Mouse (Mus musculus): ENCODE results near the gene Diras1.

The Diras1 gene

GRCm38 (mm10) chr10:80999362-81000196 is 25.9 kb downstream of the Diras1 start:
- in situ Hi-C loops (cut with MboI; ENCODE audit: low sequenced_read_pairs) = loop anchor here (5.0 kb wide), 1 partner anchor 72 kb away; no protein-coding TSS in a partner anchor

GRCm38 (mm10) chr10:80998778-80999177 is 26.7 kb downstream of the Diras1 start:
- in situ Hi-C loops (cut with MboI; ENCODE audit: low sequenced_read_pairs) = loop anchor here (5.0 kb wide), 1 partner anchor 71 kb away; no protein-coding TSS in a partner anchor

- in situ Hi-C loops (cut with MboI; ENCODE audit: low sequenced_read_pairs) = loop anchor here (5.0 kb wide), 1 partner anchor 71 kb away; no protein-coding TSS in a partner anchor
Measured at GRCm38 (mm10) chr10:80998021-80998420, 27.4 kb downstream of the Diras1 start.

- in situ Hi-C loops (cut with MboI; ENCODE audit: low sequenced_read_pairs) = loop anchor here (5.0 kb wide), 1 partner anchor 70 kb away; no protein-coding TSS in a partner anchor
Measured at GRCm38 (mm10) chr10:80997332-80997731, 28.1 kb downstream of the Diras1 start.

GRCm38 (mm10) chr10:80996501-80996900 is 29.0 kb downstream of the Diras1 start:
- in situ Hi-C loops (cut with MboI; ENCODE audit: low sequenced_read_pairs) = loop anchor here (5.0 kb wide), 1 partner anchor 69 kb away; no protein-coding TSS in a partner anchor

GRCm38 (mm10) chr10:80995091-80995632 is 30.3 kb downstream of the Diras1 start:
- in situ Hi-C loops (cut with MboI; ENCODE audit: low sequenced_read_pairs) = loop anchor here (5.0 kb wide), 1 partner anchor 68 kb away; no protein-coding TSS in a partner anchor

GRCm38 (mm10) chr10:80994621-80995020 is 30.8 kb downstream of the Diras1 start:
- in situ Hi-C loops (cut with MboI; ENCODE audit: low sequenced_read_pairs) = loop anchor here (5.0 kb wide), 2 partner anchors 67 to 117 kb away; no protein-coding TSS in a partner anchor

GRCm38 (mm10) chr10:80993276-80993675 is 32.2 kb downstream of the Diras1 start:
- in situ Hi-C loops (cut with MboI; ENCODE audit: low sequenced_read_pairs) = loop anchor here (5.0 kb wide), 1 partner anchor 116 kb away; no protein-coding TSS in a partner anchor

- in situ Hi-C loops (cut with MboI; ENCODE audit: low sequenced_read_pairs) = loop anchor here (5.0 kb wide), 1 partner anchor 115 kb away; no protein-coding TSS in a partner anchor
Measured at GRCm38 (mm10) chr10:80991945-80992344, 33.5 kb downstream of the Diras1 start.

GRCm38 (mm10) chr10:80991007-80991406 is 34.5 kb downstream of the Diras1 start:
- in situ Hi-C loops (cut with MboI; ENCODE audit: low sequenced_read_pairs) = loop anchor here (5.0 kb wide), 1 partner anchor 114 kb away; no protein-coding TSS in a partner anchor

GRCm38 (mm10) chr10:80990406-80990805 is 35.1 kb downstream of the Diras1 start:
- in situ Hi-C loops (cut with MboI; ENCODE audit: low sequenced_read_pairs) = loop anchor here (5.0 kb wide), 1 partner anchor 113 kb away; no protein-coding TSS in a partner anchor

GRCm38 (mm10) chr10:80989854-80990253 is 35.6 kb downstream of the Diras1 start:
- in situ Hi-C loops (cut with MboI; ENCODE audit: low sequenced_read_pairs) = loop anchor here (5.0 kb wide), 1 partner anchor 113 kb away; no protein-coding TSS in a partner anchor

GRCm38 (mm10) chr10:80989446-80989845 is 36.0 kb downstream of the Diras1 start:
- in situ Hi-C loops (cut with MboI; ENCODE audit: low sequenced_read_pairs) = no loop called here

- in situ Hi-C loops (cut with MboI; ENCODE audit: low sequenced_read_pairs) = no loop called here
Measured at GRCm38 (mm10) chr10:80987709-80988441, 37.6 kb downstream of the Diras1 start.

- in situ Hi-C loops (cut with MboI; ENCODE audit: low sequenced_read_pairs) = no loop called here
Measured at GRCm38 (mm10) chr10:80986754-80987153, 38.7 kb downstream of the Diras1 start.

- in situ Hi-C loops (cut with MboI; ENCODE audit: low sequenced_read_pairs) = no loop called here
Measured at GRCm38 (mm10) chr10:80985970-80986701, 39.3 kb downstream of the Diras1 start.

- in situ Hi-C loops (cut with MboI; ENCODE audit: low sequenced_read_pairs) = no loop called here
Measured at GRCm38 (mm10) chr10:80985241-80985969, 40.1 kb downstream of the Diras1 start.

GRCm38 (mm10) chr10:80984223-80984622 is 41.2 kb downstream of the Diras1 start:
- in situ Hi-C loops (cut with MboI; ENCODE audit: low sequenced_read_pairs) = no loop called here

GRCm38 (mm10) chr10:80982381-80982780 is 43.1 kb downstream of the Diras1 start:
- in situ Hi-C loops (cut with MboI; ENCODE audit: low sequenced_read_pairs) = no loop called here

Measured in CH12F3 (cell line).